Mouse (Mus musculus): ENCODE data around the gene Ace.

DNA sequence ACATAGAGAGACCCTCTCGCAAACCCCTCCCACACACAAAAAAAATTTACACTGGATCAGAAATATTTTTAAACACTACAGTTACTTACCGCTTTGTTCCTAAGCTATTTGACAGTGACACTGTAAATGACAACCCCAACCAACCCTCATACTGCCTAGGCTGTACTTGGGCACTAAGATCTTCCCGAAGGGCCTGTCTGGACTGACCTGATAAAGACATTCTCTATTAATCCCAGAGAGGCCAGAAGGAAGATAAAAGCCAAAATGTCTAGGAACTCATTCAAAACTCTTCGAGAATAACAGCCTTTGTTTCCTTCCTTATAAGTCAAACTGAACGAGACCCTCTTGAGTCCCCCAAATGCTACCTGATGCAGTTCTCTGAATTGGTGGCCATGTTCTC lies 46.5 kb upstream of the Ace start:
- TF ChIP-seq CTCF (IDR thresholded peaks at IDR 0.05; ENCODE audit: low read depth, low read length) (no peak), POLR2A (IDR thresholded peaks at IDR 0.05; ENCODE audit: borderline replicate concordance, low read depth, low read length) (no peak)

Measured in bone marrow macrophage, adult 2 months (primary cell).